Comparison of ENCODE assay signal across 20 mouse cellular contexts in genomic region chr7:64265502-64266279, GRCm38 (mm10). TPM values are rescaled to one million over a fixed set of nuclear protein-coding genes. Genes with fewer than 3 reads are reported as not detected.
A peak's percentile ranks its signal among the peaks of the same experiment; 100 is the strongest.
DNase-seq lines count a peak whose midpoint lies in the region; ATAC-seq and TF ChIP-seq lines count a peak whose summit lies in the region.
"Had no signal": no experiment of that assay in that cellular context is flagged by ENCODE, and none has a peak within 500 bp of the region (broad histone marks: within the 10 kb centered on the region; RNA-seq: fewer than 3 reads in every experiment).

No protein-coding gene starts in this region.

- H3K4me1 ChIP-seq in embryonic facial prominence, embryonic 15.5 days = 0 out of 2 replicates have a peak, but pooled peaks cover 3% of the 10 kb centered on the region
- no peaks in the 10 kb centered on the region for H3K4me1 ChIP-seq in stomach, embryonic 16.5 days (ENCODE audit: control insufficient read depth, insufficient read depth, low read length)
- H3K4me1 ChIP-seq: heart, embryonic 12.5 days had no signal

- ATAC-seq in embryonic facial prominence, embryonic 15.5 days (ENCODE audit: insufficient number of reproducible peaks, low FRiP score, low TSS enrichment, low read depth) = no peak
- no peak for ATAC-seq in stomach, embryonic 16.5 days (ENCODE audit: insufficient read depth, low FRiP score)
- ATAC-seq: activated CD4-positive, CD25-positive, alpha-beta regulatory T cell, adult 4 months; forebrain, embryonic 16.5 days; Patski had no signal

- no peak overlapping the region for H3K9ac ChIP-seq in embryonic facial prominence, embryonic 15.5 days
- H3K9ac ChIP-seq in stomach, embryonic 16.5 days (ENCODE audit: low read length) = no peak overlapping the region
- H3K9ac ChIP-seq: forebrain, embryonic 12.5 days; heart, embryonic 12.5 days; hindbrain, embryonic 15.5 days had no signal

- intact Hi-C loops in gastrocnemius, adult 2 months (cut with DNase I) = no loop called here
- intact Hi-C loops in gastrocnemius, postnatal 36 days (cut with DNase I) = no loop called here
- intact Hi-C loops in left cerebral cortex, postnatal 25 days (cut with DNase I) = no loop called here

- peak; percentile 54 for DNase-seq in gastrocnemius, adult 2 months
- no peak for DNase-seq in gastrocnemius, postnatal 36 days
- peak; percentile 36 for DNase-seq in gonadal fat pad, adult 2 months (ENCODE audit: low read depth)
- no peak for DNase-seq in heart, adult 8-10 months (ENCODE audit: low spot score)
- no peak for DNase-seq in left cerebral cortex, postnatal 25 days (ENCODE audit: low spot score in 2 of 2)
- DNase-seq: adrenal gland, postnatal 14 days; cerebellum, adult 18-20 months; cerebellum, adult 9-11 months; cerebellum, postnatal 36 days; heart, adult 18-20 months; heart, postnatal 36 days had no signal

- no peak for TF ChIP-seq CTCF in gastrocnemius, adult 2 months (IDR thresholded peaks at IDR 0.05)

- no peaks in the 10 kb centered on the region for H3K9me3 ChIP-seq in embryonic facial prominence, embryonic 15.5 days (replicated peaks)
- H3K9me3 ChIP-seq in stomach, embryonic 16.5 days (replicated peaks; ENCODE audit: control insufficient read depth, low read length) = no peaks in the 10 kb centered on the region
- H3K9me3 ChIP-seq: forebrain, embryonic 12.5 days had no signal

- H3K27me3 ChIP-seq in embryonic facial prominence, embryonic 15.5 days = 0 out of 2 replicates have a peak, but pooled peaks cover 5% of the 10 kb centered on the region
- no peaks in the 10 kb centered on the region; the same call in 1 of the 2 replicates for H3K27me3 ChIP-seq in stomach, embryonic 16.5 days (ENCODE audit: control insufficient read depth, insufficient read depth, low read length)
- H3K27me3 ChIP-seq: CH12.LX; hindbrain, embryonic 15.5 days; Patski had no signal

- WGBS in embryonic facial prominence, embryonic 15.5 days = 64% methylated on average over 13 of the region's 13 CpGs
- 77% methylated on average over 13 of the region's 13 CpGs for WGBS in stomach, embryonic 16.5 days

- no peak overlapping the region for H3K4me2 ChIP-seq in embryonic facial prominence, embryonic 15.5 days (replicated peaks)
- H3K4me2 ChIP-seq in stomach, embryonic 16.5 days (ENCODE audit: low read depth, low read length) = no peak overlapping the region
- H3K4me2 ChIP-seq: forebrain, embryonic 12.5 days; heart, embryonic 12.5 days; hindbrain, embryonic 15.5 days had no signal

- H3K27ac ChIP-seq in gastrocnemius, adult 2 months = peak overlapping the region; percentile 87
- peak overlapping the region; percentile 67 for H3K27ac ChIP-seq in embryonic facial prominence, embryonic 15.5 days (replicated peaks)
- peak overlapping the region; percentile 72 for H3K27ac ChIP-seq in stomach, embryonic 16.5 days (ENCODE audit: low read length)
- H3K27ac ChIP-seq: forebrain, embryonic 12.5 days; hindbrain, embryonic 15.5 days had no signal

- no peaks in the 10 kb centered on the region for H3K36me3 ChIP-seq in embryonic facial prominence, embryonic 15.5 days
- no peaks in the 10 kb centered on the region for H3K36me3 ChIP-seq in stomach, embryonic 16.5 days (ENCODE audit: control insufficient read depth, insufficient read depth, low read length)
- H3K36me3 ChIP-seq: forebrain, embryonic 12.5 days; heart, embryonic 12.5 days; hindbrain, embryonic 15.5 days had no signal

- H3K4me3 ChIP-seq in gastrocnemius, adult 2 months = peak overlapping the region; percentile 47
- no peak overlapping the region for H3K4me3 ChIP-seq in embryonic facial prominence, embryonic 15.5 days (replicated peaks)
- H3K4me3 ChIP-seq in stomach, embryonic 16.5 days (replicated peaks; ENCODE audit: low read length) = no peak overlapping the region
- H3K4me3 ChIP-seq: forebrain, embryonic 12.5 days; heart, embryonic 12.5 days; hindbrain, embryonic 15.5 days had no signal

RNA-seq across cellular contexts. Expression of gene Mtmr10, which starts 21.8 kb away (rescaled TPM):
- 10 to 100 TPM; 19.6 to 28.7 TPM for total RNA-seq in gastrocnemius, adult 2 months (2021)
- total RNA-seq in gastrocnemius, postnatal 36 days (2021) = 10 to 100 TPM; 14.3 to 18.9 TPM
- 14.9 and 15.5 TPM in 2 replicates for polyA plus RNA-seq in embryonic facial prominence, embryonic 15.5 days (2015; fragmentation: Nextera tagmentation; extraction: Ambion mirVana)
- 9.1 and 10.4 TPM in 2 replicates for polyA plus RNA-seq in gonadal fat pad, adult 2 months (2012; rRNA removed)
- polyA plus RNA-seq in stomach, embryonic 16.5 days (2015; fragmentation: Nextera tagmentation; extraction: Ambion mirVana) = 12.8 and 13.6 TPM in 2 replicates
- total RNA-seq in heart, adult 8-10 months (2022) = 10 to 100 TPM; 10.3 to 17.0 (median 12.6) TPM
- total RNA-seq in left cerebral cortex, postnatal 25 days (2021) = 10 to 100 TPM; 17.2 to 19.2 TPM

Comparison
In these comparisons a context has a peak if more than half of its experiments do, and no peak if none do; other contexts are left out.
1. DNase-seq: peak in gastrocnemius, adult 2 months (single experiment) and gonadal fat pad, adult 2 months (single experiment); none in gastrocnemius, postnatal 36 days (0 of 2), heart, adult 8-10 months (single experiment) and left cerebral cortex, postnatal 25 days (0 of 2).
2. Peak in every context shown above with its lines, with median percentiles within 50 percentile points of each other: H3K27ac ChIP-seq.